Mouse (Mus musculus) embryo, embryonic 10.5 days (tissue): Measurements from ENCODE around the gene Speg.

Experiments used
- DNase-seq: peaks from one replicate; pipeline ENCODE4 v3.0.0-alpha.2; 2015; ENCODE audit warnings: low spot score

The Speg gene

DNA sequence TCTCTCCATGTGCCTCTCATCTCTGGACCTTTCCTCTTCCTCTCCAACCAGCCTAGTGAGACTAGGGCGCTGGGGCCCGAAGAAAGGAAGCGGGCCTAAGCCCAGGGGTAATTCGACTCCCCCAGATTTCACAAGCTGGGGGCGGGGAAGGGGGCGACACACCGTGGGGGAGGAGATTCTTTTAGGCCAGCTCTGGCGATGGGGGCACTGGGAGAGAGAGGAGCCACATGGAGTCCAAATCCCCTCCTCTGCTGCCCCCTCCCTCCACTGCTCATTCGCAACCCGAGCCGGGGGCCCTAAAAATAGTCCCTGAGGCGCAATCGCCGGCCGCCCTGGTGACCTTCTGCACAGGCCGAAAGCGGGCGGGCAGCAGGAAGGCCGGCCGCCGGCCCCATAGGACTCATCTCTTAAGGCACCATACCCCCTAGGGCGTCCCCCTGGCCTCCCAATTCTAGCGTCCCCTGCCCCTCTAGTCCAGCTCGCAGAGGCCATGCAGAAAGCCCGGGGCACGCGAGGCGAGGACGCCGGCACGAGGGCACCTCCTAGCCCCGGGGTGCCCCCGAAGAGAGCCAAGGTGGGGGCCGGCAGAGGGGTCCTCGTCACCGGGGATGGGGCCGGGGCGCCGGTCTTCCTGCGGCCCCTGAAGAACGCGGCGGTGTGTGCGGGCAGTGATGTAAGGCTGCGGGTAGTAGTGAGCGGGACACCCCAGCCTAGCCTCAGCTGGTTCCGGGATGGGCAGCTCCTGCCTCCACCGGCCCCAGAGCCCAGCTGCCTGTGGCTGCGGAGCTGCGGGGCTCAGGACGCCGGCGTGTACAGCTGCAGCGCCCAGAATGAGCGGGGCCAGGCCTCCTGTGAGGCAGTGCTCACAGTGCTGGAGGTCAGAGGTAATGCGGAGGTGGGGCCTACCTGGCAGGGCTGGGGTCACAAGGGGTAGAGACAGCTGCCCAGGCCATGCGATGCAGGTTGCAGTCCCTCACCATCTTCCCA is at the start of gene Speg:
Speg (plus strand) TSS at position 348 of the 987 bp plus-strand sequence.
- DNase-seq, result no peak

DNA sequence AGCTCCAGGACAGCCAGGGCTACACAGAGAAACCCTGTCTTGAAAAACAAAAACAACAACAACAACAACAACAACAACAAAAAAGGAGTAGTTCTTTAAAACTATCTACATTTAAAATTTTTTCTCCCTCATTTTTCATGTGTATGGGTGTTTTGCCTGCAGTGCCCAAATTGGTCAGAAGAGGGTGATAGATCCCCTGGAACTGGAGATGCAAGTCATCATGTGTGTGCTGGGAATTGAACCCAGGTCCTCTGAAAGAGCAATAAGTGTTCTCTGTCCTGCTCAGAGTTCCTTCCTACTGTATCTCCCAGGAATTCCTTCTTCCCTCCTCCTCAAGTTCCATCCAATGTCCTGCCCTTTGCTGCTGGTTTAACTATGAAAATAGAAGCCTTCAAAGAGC is 47.6 kb upstream of the Speg start:
- DNase-seq, result no peak

- no peak for DNase-seq
Observed at GRCm38 (mm10) chr1:75331271-75331670, 43.8 kb upstream of the Speg start.

GRCm38 (mm10) chr1:75336461-75336860 is 38.6 kb upstream of the Speg start:
- DNase-seq, result no peak

GRCm38 (mm10) chr1:75337097-75337496 is 38.0 kb upstream of the Speg start:
- no peak for DNase-seq

DNA sequence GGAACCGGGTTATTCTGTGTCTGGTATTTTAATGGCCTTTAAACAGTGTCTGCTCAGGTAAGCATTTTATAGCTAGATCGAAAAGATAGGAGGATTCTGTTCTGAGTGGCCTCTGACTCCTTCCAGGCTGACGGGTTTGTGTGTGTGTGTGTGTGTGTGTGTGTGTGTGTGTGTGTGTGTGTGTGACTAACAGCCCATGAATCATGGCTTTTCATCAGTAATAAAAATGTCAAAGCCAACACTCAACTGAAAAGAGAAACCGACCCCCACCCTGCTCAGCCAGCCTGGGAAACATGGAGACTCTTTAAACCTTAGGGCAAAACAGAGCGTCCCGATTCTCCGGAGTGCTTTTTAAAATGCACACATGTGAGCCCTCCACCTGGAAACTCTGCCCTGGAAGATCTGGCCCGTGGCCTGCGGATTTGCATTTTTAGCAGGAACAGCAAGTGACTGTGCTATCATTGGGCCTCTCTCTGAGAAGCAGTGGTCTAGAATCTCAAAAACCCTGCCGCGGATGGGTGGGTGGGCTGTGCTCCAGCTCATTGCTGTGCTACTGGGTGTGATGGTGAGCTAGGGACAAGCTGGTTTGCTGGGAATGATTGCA is 36.9 kb upstream of the Speg start:
- peak; percentile 55 for DNase-seq

DNA sequence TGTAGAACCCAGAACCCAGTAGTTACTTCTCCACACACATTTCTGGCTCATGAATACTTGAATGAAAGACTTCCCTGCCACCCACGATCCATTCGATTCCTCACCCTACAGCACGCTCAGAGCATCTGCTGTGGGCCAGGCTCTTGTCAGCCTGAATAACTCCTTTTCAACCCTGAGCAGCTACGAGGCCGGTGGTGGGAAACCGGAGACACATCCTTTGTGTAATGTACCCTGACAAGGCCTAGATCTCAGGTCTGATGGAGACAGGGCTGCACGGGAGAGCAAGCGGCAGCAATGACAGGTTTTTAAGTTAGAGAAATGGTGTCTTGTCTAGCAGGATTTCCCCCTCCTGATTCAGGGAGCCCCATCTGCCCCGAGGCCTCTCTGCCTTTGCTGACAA is 35.8 kb upstream of the Speg start:
- peak; percentile 47 for DNase-seq

GRCm38 (mm10) chr1:75340519-75340918 is 34.6 kb upstream of the Speg start:
- DNase-seq, result no peak

DNA sequence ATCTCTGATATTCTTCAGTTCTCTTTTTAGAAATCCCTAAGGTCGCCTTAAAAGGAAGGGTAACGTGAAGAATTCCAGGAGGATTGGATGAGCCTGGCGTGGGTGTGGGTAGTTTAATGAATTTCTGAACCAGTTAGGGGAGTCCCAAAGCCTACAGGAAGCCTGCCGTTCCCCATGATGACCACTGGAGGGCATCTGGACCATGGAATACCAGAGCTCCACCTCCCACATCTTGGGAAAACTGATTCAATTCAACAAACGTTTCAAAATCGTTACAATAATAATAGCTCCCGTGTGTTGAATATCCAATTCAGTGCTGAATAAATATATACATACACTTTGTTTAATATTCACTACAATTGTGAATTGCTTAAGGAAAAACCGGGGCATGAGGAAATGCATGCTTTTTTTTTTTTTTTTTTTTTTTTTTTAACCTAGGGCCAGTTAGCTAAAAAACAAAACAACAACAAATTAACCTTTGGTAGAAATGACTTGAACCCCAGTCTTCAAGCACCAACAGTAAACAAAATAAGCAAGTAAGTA is 32.2 kb upstream of the Speg start:
- peak; percentile 95 for DNase-seq

- peak; percentile 83 for DNase-seq
Observed at GRCm38 (mm10) chr1:75344291-75345035, 30.6 kb upstream of the Speg start.

DNA sequence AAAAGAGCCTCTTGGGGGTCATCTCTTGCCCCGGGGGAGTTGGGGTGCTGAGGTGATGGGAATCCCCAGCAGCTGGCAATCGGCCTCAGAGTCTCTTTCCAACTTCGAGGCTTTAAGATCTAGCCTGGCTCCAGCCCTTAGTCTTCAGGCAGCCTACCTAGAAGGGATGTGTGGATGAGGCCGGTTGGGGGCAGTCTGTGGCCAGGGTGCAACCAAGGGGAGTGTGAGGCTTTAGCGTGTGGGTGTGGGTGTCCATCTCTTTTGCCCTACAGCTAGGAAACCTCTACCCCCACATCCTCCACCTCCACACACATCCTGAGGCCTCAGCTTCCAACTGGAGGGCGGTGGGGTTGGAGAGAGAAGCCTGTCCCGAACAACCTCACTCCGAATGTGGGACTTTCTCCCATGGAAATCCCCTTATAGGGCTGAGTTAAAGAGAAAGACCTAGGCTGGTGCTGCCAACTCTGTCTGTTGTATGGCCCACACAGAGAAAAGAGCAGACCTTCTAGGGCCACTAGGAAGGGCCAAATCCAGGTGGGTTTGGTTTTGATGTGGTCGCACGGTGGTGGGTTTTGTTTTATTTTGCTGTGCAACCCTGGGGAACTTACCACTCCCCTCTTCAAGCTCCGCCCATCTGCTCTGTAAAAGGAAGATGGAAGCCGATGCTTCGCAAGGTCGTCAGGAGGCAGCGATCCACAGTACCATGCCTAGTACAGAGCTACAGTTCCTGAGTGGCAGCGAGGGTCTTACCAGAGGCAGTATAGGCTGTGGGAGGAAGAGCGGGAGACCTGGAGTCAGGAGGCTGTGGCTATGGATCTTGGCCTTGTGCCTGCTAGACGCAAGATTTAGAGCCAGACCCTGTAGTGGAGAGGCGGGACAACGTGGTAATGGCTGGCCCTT is 29.8 kb upstream of the Speg start:
- peak; percentile 50 for DNase-seq

DNA sequence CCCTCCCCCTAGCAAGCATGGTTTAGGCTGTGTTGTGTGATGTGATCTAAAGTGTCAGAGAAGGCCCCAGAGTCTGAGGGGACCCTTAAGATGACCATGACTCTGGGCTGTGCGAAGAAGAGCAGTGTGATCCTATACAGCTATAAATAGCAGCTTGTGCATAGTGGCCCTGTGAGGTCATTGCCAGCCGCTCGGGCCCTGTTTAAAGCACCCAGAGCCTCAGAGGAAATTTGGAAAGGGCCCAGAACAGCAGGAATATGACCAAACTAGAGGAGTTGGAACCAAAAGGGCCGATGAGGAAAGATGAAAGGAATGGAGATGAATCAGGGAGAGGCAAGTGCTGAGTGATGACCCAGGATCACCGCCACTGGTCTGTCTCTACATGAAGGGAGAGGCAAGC is 27.8 kb upstream of the Speg start:
- no peak for DNase-seq

GRCm38 (mm10) chr1:75349275-75349674 is 25.8 kb upstream of the Speg start:
- no peak for DNase-seq

DNA sequence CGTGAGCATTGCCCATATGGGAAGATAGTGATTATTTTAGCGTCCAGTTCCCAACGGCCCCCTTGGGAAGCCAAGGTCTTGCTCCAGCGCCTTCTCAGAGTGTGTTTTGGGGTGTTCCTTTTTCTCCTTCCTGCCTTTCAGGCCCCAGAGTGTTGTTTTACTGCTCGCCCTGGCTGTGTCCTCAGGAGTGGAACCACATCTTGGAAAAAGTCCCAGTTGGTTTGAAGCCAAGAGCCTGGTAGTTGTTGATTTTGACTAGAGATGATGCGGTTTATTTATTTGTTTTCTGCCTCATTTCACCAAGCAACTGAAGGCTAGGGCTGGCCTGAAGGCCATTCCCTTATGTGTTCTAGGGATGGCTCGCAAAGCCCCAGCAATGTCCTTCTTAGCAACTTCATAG is 17.8 kb upstream of the Speg start:
- DNase-seq, result no peak

- no peak for DNase-seq
Observed at GRCm38 (mm10) chr1:75358009-75358408, 17.1 kb upstream of the Speg start.

- DNase-seq, result no peak
Observed at GRCm38 (mm10) chr1:75359346-75359745, 15.8 kb upstream of the Speg start.

GRCm38 (mm10) chr1:75360112-75361031 is 14.7 kb upstream of the Speg start, which contains the start of gene Des:
Gene Des, plus strand, starts transcription at chr1:75360329.
- DNase-seq, result peak; percentile 43

- no peak for DNase-seq
Observed at GRCm38 (mm10) chr1:75361123-75361522, 14.0 kb upstream of the Speg start.

DNA sequence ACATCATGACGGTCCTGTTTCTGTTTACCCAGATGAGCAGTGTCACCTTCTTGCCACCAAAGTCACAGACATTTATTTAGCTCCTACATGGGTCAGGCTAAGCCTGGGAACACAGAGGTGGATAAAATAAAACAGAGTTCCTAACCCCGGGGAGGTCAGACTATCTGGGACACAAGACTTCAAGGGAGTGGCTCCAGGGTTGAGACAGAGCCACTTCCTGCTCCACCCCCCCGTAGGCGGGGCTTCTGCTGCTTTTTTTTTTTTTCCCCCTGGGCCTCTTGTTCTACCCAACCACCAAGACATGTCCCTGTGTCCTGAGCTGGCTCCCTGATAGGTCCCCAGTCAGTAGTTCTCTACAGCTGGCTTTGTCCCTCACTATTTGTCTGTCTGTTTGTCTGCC is 13.3 kb upstream of the Speg start:
- no peak for DNase-seq

DNA sequence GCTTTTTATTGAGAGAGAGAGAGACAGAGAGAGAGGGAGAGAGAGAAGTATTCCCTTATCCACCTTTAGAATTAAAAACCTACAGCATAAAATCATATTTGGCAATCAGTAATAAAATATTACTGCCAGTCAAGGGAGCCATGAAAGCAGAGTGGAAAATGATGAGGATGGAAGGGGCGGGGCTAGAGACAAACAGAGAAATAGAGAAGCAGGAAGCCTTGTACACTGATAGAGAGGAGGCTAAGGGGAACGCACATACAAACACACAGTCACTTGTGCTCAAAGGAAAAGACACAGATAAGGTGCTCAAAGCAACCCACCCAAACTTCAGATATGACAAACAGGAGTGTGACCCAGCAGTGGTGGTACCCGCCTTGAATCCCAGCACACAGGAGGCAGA is 11.2 kb upstream of the Speg start:
- DNase-seq, result no peak
